ENCODE assay signal across 8 mouse cellular contexts in genomic region chrX:20366036-20366435, GRCm38 (mm10). TPM values are rescaled to one million over a fixed set of nuclear protein-coding genes. Genes with fewer than 3 reads are reported as not detected.
DNase-seq lines count a peak whose midpoint lies in the region; ATAC-seq and TF ChIP-seq lines count a peak whose summit lies in the region.

No protein-coding gene starts in this region.

- ATAC-seq in forebrain, embryonic 15.5 days (replicated peaks): no peak
- no peak for ATAC-seq in liver, embryonic 15.5 days (ENCODE audit: insufficient read depth)
- no peak for ATAC-seq in megakaryocyte-erythroid progenitor cell, adult 5-6 weeks (replicated peaks; ENCODE audit: low FRiP score, low TSS enrichment, poor library complexity, severe bottlenecking)

- no peak for DNase-seq in gastrocnemius, adult 2 months
- no peak for DNase-seq in gastrocnemius, adult 18-20 months (ENCODE audit: low spot score)
- peak; percentile 34 for DNase-seq in 3T3-L1 (ENCODE audit: low read depth, low spot score)
- no peak for DNase-seq in MN1 (ENCODE audit: low spot score)
- no peak for DNase-seq in frontal cortex, adult 2 months (ENCODE audit: extremely low spot score in 1 of 2, low spot score in 1 of 2)

- H3K4me3 ChIP-seq in gastrocnemius, adult 2 months: peak overlapping the region; percentile 24
- 0 out of 2 replicates have a peak overlapping the region, but pooled peaks have one; percentile 8 for H3K4me3 ChIP-seq in forebrain, embryonic 15.5 days
- 0 out of 2 replicates have a peak overlapping the region, but pooled peaks have one; percentile 6 for H3K4me3 ChIP-seq in liver, embryonic 15.5 days (replicated peaks)

- TF ChIP-seq CTCF in gastrocnemius, adult 2 months (IDR thresholded peaks at IDR 0.05): peak; percentile 21; the same call in 1 of the 2 replicates

- H3K4me1 ChIP-seq in forebrain, embryonic 15.5 days: 0 out of 2 replicates have a peak, but pooled peaks cover 4% of the 10 kb centered on the region
- peaks cover 3% of the 10 kb centered on the region; the same call in 1 of the 2 replicates for H3K4me1 ChIP-seq in liver, embryonic 15.5 days (replicated peaks)

- intact Hi-C loops in gastrocnemius, adult 2 months (cut with DNase I): loop anchor here (10.0 kb wide), 2 partner anchors 59 to 219 kb away; partner anchors contain the start of gene Jade3

- H3K27ac ChIP-seq in gastrocnemius, adult 2 months: no peak overlapping the region
- H3K27ac ChIP-seq in forebrain, embryonic 15.5 days (replicated peaks): no peak overlapping the region
- H3K27ac ChIP-seq in liver, embryonic 15.5 days (replicated peaks): no peak overlapping the region

- 50% methylated on average over 1 of the region's 1 CpGs for WGBS in forebrain, embryonic 15.5 days
- WGBS in liver, embryonic 15.5 days (ENCODE audit: insufficient replicate concordance): 36% methylated on average over 1 of the region's 1 CpGs

- no peaks in the 10 kb centered on the region for H3K27me3 ChIP-seq in forebrain, embryonic 15.5 days
- H3K27me3 ChIP-seq in liver, embryonic 15.5 days: no peaks in the 10 kb centered on the region

- no peak overlapping the region for H3K9ac ChIP-seq in forebrain, embryonic 15.5 days (replicated peaks)
- no peak overlapping the region for H3K9ac ChIP-seq in liver, embryonic 15.5 days

- no peaks in the 10 kb centered on the region for H3K36me3 ChIP-seq in forebrain, embryonic 15.5 days
- no peaks in the 10 kb centered on the region for H3K36me3 ChIP-seq in liver, embryonic 15.5 days (replicated peaks)

- peak overlapping the region; percentile 19 for H3K4me2 ChIP-seq in forebrain, embryonic 15.5 days (replicated peaks)
- H3K4me2 ChIP-seq in liver, embryonic 15.5 days: peak overlapping the region; percentile 27; the same call in 1 of the 2 replicates

- no peaks in the 10 kb centered on the region for H3K9me3 ChIP-seq in forebrain, embryonic 15.5 days
- H3K9me3 ChIP-seq in liver, embryonic 15.5 days (replicated peaks): no peaks in the 10 kb centered on the region

RNA-seq across cellular contexts. Expression of gene Rp2, which starts 1.8 kb away (rescaled TPM):
- 1 to 10 TPM; 4.7 to 6.2 TPM for total RNA-seq in gastrocnemius, adult 2 months (2021)
- total RNA-seq in gastrocnemius, adult 18-20 months (2021): 1 to 10 TPM; 5.8 to 7.5 TPM
- polyA plus RNA-seq in forebrain, embryonic 15.5 days (2015; fragmentation: Nextera tagmentation; extraction: Ambion mirVana): 18.5 and 18.9 TPM in 2 replicates
- 10.1 and 10.8 TPM in 2 replicates for polyA plus RNA-seq in liver, embryonic 15.5 days (2015; fragmentation: Nextera tagmentation; extraction: Ambion mirVana)
- 16.1 and 18.7 TPM in 2 replicates for total RNA-seq in megakaryocyte-erythroid progenitor cell, adult 5-6 weeks (2014; fragmentation: Nextera tagmentation)
- total RNA-seq in megakaryocyte-erythroid progenitor cell, adult 5-6 weeks (2017): 21.7 and 26.5 TPM in 2 replicates
- polyA plus RNA-seq in frontal cortex, adult 2 months (2012; rRNA removed): 9.3 and 10.0 TPM in 2 replicates

RNA-seq across cellular contexts. Expression of gene Jade3, which starts 59.5 kb away (rescaled TPM):
- under 1 TPM; 0.36 to 0.41 TPM for total RNA-seq in gastrocnemius, adult 2 months (2021)
- under 1 TPM; 0.43 TPM for total RNA-seq in gastrocnemius, adult 18-20 months (2021)
- 7.4 TPM in 2 replicates for polyA plus RNA-seq in forebrain, embryonic 15.5 days (2015; fragmentation: Nextera tagmentation; extraction: Ambion mirVana)
- polyA plus RNA-seq in liver, embryonic 15.5 days (2015; fragmentation: Nextera tagmentation; extraction: Ambion mirVana): 5.8 and 6.0 TPM in 2 replicates
- 10.7 and 13.9 TPM in 2 replicates for total RNA-seq in megakaryocyte-erythroid progenitor cell, adult 5-6 weeks (2014; fragmentation: Nextera tagmentation)
- total RNA-seq in megakaryocyte-erythroid progenitor cell, adult 5-6 weeks (2017): 19.5 and 20.2 TPM in 2 replicates
- 5.4 and 6.4 TPM in 2 replicates for polyA plus RNA-seq in frontal cortex, adult 2 months (2012; rRNA removed)

Comparison
In these comparisons a context has a peak if more than half of its experiments do, and no peak if none do; other contexts are left out.
1. RNA of gene Jade3, which starts 59.5 kb away (total RNA-seq): 10.7 to 20.2 TPM in megakaryocyte-erythroid progenitor cell, adult 5-6 weeks; 0.43 TPM in gastrocnemius, adult 18-20 months and 0.36 to 0.41 TPM in gastrocnemius, adult 2 months; every median in the first group is over 4 times any median in the second.
2. Peak in every context shown above with its lines, with median percentiles within 50 percentile points of each other: H3K4me3 ChIP-seq.